Mouse (Mus musculus) liver, embryonic 16.5 days (tissue): ENCODE measurements around the gene Sf3a1. TPM values are rescaled to one million over a fixed set of nuclear protein-coding genes. Genes with fewer than 3 reads are reported as not detected.

Experiments
- ATAC-seq: fragments of 200-750 bp; cut with Nextera tagmentation; 2 replicates; pipeline ENCODE4 v1.8.0; 2017; ENCODE audit warnings: low read depth, mild to moderate bottlenecking, moderate number of reproducible peaks, moderate library complexity
- H3K27ac ChIP-seq: fragments of 300-500 bp; sonication (generic); 2 replicates; pipeline ENCODE4 v1.5.1; 2014; ENCODE audit warnings: mild to moderate bottlenecking, low read length
- H3K27me3 ChIP-seq: fragments of 300-500 bp; sonication (generic); 2 replicates; pipeline ENCODE4 v1.6.1; 2014; ENCODE audit warnings: low read depth, low read length, mixed read lengths; ENCODE audit not compliant: control insufficient read depth, insufficient read depth
- H3K36me3 ChIP-seq: fragments of 300-500 bp; sonication (generic); 2 replicates; pipeline ENCODE4 v1.6.1; 2014; ENCODE audit warnings: mild to moderate bottlenecking; ENCODE audit not compliant: control insufficient read depth, insufficient read depth
- H3K4me1 ChIP-seq: fragments of 300-500 bp; sonication (generic); 2 replicates; pipeline ENCODE4 v1.6.1; 2014; ENCODE audit warnings: low read depth, low read length, mixed read lengths; ENCODE audit not compliant: control insufficient read depth
- H3K4me2 ChIP-seq: fragments of 300-500 bp; sonication (generic); 2 replicates; pipeline ENCODE4 v1.6.1; 2014; ENCODE audit warnings: low read depth, low read length, mixed read lengths
- H3K4me3 ChIP-seq: fragments of 300-500 bp; sonication (generic); 2 replicates; pipeline ENCODE4 v1.5.1; 2014; ENCODE audit warnings: low read depth, mild to moderate bottlenecking, low read length
- H3K9ac ChIP-seq: fragments of 300-500 bp; sonication (generic); 2 replicates; pipeline ENCODE4 v1.6.1; 2014; ENCODE audit warnings: low read depth, low read length
- H3K9me3 ChIP-seq: fragments of 300-500 bp; sonication (generic); replicated peaks from 2 replicates; pipeline ENCODE4 v1.6.1; 2016; ENCODE audit warnings: low read length; ENCODE audit not compliant: control insufficient read depth
- WGBS: fragments of 180-500 bp; shearing (Covaris S2); extraction: QIAGEN DNeasy Blood & Tissue Kit; methylation state at CpG from one replicate; pipeline ENCODE4 v1.1.7; 2014; ENCODE audit not compliant: insufficient replicate concordance; 5-methylcytosine and 5-hydroxymethylcytosine counted together
- polyA plus RNA-seq: library from polyadenylated mRNA; unstranded; fragments of >200 nt; fragmentation: Nextera tagmentation; extraction: Ambion mirVana; gene quantifications from 2 replicates; pipeline ENCODE4 v1.2.1, GENCODE M21; 2015

Gene Sf3a1
- polyA plus RNA-seq, 1 experiment from 2014 or later, result 18.2 TPM

DNA sequence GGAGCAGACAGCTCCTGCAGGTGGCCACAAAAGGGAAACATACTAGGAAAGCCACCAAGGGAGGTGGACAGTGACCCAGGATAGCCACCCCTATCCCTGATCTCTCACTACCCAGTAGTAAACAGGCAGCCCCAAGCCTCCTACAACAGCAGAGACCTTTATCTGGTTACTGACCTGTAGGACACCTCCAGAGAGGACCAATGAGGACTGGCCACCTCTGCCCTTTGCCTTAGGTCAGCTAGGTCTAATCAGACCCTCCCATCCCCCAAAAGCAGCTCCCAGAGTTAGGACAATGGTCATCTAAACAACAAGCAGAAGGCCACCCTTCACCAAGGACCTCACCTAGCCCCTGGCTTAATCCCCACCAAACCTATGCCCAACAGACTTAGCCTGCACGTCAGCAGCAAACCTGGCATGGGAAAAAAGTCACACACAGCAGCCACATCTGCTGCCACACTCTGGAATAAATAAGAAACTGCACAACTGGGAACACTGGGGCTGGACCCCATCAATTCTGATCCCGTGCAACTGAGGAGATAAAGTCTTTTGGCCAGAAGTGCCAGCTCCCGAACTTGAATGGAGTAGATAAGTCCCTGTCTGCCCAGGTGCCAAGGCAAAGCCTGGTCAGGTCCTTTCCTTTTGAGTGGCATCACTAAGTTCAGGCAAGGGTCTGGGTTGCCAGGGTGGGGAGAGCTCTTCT, 42.6 kb upstream of the Sf3a1 start:
- H3K4me3 ChIP-seq, result peak overlapping the region; percentile 68
- peaks cover 33% of the 10 kb centered on the region for H3K4me1 ChIP-seq
- no peaks in the 10 kb centered on the region for H3K9me3 ChIP-seq
- ATAC-seq, result peak; percentile 68
- no peaks in the 10 kb centered on the region for H3K36me3 ChIP-seq
- peak overlapping the region; percentile 63 for H3K9ac ChIP-seq
- H3K27ac ChIP-seq, result peak overlapping the region; percentile 62
- peaks cover 35% of the 10 kb centered on the region for H3K27me3 ChIP-seq
- peak overlapping the region; percentile 77 for H3K4me2 ChIP-seq
- WGBS, result 11% methylated on average over 3 of the region's 3 CpGs

DNA sequence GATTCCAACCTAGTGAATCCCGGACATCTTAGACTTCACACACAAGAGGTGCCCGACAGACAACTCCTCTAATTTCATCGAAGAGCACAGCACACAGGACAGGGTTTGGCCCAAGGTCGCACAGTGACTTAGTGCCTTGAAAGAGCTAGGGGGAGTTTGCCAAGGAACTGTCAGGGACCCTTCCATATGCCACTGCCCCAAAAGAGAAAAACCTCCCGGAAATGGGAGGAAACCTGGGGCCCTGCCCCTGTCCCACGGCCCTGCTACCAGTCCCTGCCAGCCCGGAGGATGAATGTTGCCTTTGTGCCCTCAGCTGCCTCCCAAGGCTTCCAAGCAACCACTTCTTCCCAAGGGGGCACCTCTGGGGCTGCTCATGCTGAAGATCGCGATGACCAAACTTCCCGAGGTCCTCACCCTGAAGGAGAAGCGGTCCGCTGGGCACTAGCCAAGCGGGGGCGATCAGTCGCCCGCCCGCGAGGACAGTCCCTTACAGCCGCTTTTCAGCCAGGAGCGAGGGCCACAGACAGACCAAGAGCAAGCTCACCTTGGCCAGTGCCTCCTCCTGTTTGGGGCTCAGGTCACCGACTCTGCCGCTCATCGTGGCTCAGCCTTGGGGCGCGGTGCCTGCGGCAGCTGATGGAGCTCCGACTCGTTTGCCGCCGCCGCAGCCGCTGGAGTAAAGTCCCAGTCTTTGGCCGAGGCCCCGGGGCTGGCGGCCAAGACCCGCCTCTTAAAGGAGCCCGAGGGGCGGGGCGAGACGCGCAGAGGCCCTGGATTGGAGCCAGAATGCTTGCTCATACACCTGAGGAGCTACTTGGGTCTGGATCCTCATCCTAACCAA, 41.8 kb upstream of the Sf3a1 start:
- Histone ChIP-seq H3K4me1 (peaks cover 34% of the 10 kb centered on the region), H3K36me3 (no peaks in the 10 kb centered on the region), H3K4me2 (peak overlapping the region; percentile 77), H3K27me3 (peaks cover 35% of the 10 kb centered on the region), H3K9me3 (no peaks in the 10 kb centered on the region), H3K9ac (peak overlapping the region; percentile 63), H3K4me3 (peak overlapping the region; percentile 68), H3K27ac (peak overlapping the region; percentile 62)
- 2% methylated on average over 41 of the region's 41 CpGs for WGBS
- peak; percentile 62 for ATAC-seq

DNA sequence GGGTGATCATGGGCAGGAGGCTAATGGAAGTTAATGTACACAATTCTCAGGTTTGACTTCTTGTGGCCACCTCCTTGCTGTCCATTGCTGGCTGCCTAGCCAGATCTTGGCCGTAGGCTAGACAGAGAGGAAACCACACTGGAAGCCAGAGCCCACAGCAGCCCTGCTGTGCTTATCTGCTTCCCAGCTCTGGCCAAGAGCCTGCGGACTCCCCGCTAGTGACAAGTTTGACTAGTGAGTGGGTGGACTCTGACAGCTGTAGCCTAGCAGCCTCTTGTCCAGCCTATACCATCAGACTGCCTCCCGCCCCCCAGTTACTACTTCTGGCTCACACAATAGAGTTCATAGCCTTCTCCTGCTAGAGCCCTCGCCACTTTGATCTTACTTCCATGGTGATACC, 40.5 kb upstream of the Sf3a1 start:
- Histone ChIP-seq H3K9me3 (no peaks in the 10 kb centered on the region), H3K9ac (no peak overlapping the region), H3K4me1 (peaks cover 36% of the 10 kb centered on the region), H3K4me2 (no peak overlapping the region), H3K27me3 (peaks cover 35% of the 10 kb centered on the region), H3K4me3 (no peak overlapping the region), H3K36me3 (no peaks in the 10 kb centered on the region), H3K27ac (no peak overlapping the region)
- WGBS, result 16% methylated on average over 5 of the region's 5 CpGs
- ATAC-seq, result 0 out of 2 replicates have a peak, but pooled peaks have one; percentile 7

DNA sequence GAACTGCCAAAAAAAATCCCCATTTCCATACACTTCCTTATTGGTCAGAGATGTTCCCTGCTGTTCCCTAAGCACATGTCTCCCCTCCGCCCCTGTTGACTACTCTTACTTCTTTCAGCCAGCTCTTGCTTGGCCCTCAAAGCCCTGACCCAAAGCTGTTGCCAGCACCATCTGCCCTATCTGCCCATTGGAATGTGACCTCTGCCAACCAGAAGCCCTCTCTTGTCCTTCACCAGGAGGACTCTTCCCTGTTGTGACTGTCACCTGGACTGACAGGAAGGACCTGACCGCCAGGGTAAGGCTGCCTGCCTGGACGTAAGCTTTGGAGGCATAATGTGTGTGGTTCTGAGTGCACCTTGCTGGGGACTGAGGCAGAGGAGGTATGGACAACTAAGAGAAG, 38.5 kb upstream of the Sf3a1 start:
- Histone ChIP-seq H3K4me2 (no peak overlapping the region), H3K27ac (no peak overlapping the region), H3K27me3 (peaks cover 35% of the 10 kb centered on the region), H3K4me1 (peaks cover 29% of the 10 kb centered on the region), H3K4me3 (no peak overlapping the region), H3K36me3 (no peaks in the 10 kb centered on the region), H3K9ac (no peak overlapping the region), H3K9me3 (no peaks in the 10 kb centered on the region)
- 64% methylated on average over 3 of the region's 3 CpGs for WGBS
- no peak for ATAC-seq

DNA sequence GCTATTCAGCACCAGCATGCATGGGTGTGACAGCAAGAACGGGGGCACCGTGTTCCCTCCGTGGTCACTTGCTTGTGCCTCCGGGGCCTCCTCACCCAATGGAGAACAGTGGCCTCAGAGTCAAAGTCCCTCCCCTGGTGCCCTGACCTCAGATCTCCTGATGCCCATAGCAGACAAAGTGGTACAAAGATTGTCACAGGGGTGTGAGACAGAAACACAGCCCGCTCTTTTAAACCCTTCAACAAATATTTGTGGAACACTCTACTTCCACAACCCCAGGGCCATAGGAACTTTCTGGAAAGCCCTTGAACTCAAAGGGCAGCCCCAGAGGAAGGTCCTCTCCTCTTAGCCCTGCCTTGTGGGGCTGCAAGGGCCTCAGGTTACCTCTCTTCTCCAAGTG, 37.9 kb upstream of the Sf3a1 start:
- Histone ChIP-seq H3K36me3 (no peaks in the 10 kb centered on the region), H3K4me2 (no peak overlapping the region), H3K4me1 (peaks cover 23% of the 10 kb centered on the region), H3K27me3 (peaks cover 35% of the 10 kb centered on the region), H3K9me3 (no peaks in the 10 kb centered on the region), H3K27ac (no peak overlapping the region), H3K9ac (no peak overlapping the region), H3K4me3 (no peak overlapping the region)
- WGBS, result 43% methylated on average over 5 of the region's 5 CpGs
- no peak for ATAC-seq

DNA sequence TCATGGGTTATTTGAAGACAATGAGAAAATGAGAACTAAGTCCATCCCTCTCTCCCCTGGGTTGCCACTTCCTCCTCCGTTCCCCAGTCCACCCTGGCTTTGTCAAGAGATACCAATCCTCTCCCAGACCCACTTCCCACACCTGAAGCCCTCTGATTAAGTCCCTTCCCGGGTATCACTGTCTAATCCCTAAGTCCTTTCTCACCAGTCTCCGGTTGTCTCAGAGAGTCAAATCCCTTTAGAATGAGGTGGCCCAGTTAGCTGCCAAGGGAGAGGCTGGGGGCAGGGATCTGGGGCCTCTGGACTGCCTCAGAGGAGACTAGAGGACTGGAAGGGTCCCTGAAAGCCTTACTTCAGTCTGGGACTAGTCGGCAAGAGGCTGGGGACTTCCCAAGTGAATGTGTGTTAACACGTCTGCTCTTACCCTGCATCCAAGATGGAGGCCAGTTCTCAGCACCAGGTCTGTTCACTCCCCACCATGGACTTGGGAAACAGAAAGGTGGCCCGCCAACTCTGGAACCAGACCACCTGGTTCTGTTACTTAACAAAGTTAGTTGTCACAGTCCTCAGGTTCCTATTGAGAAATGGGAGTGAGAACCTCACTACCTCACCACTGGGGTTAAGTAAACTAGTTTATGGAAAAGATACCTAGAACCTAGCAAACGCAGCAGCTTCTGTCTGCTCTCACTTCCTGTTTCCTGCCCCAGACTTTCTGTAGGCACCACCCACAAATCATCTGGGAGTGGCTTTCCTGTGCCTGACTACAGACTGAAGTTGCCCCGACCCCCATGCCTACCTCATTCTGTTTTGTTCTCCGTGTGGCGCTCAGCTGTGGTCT, 37.2 kb upstream of the Sf3a1 start, which contains the start of gene Sec14l2:
TSS of gene Sec14l2 (minus strand) at position 674 of the 838 bp plus-strand sequence.
- Histone ChIP-seq H3K9ac (no peak within 1 kb of the TSS), H3K4me3 (no peak within 1 kb of the TSS), H3K4me2 (no peak within 1 kb of the TSS), H3K9me3 (no peaks in the 10 kb centered on the region), H3K27ac (no peak within 1 kb of the TSS), H3K36me3 (no peaks in the 10 kb centered on the region), H3K4me1 (peaks cover 16% of the 10 kb centered on the region), H3K27me3 (peaks cover 28% of the 10 kb centered on the region)
- ATAC-seq, result no peak
- 41% methylated on average over 10 of the region's 10 CpGs for WGBS

DNA sequence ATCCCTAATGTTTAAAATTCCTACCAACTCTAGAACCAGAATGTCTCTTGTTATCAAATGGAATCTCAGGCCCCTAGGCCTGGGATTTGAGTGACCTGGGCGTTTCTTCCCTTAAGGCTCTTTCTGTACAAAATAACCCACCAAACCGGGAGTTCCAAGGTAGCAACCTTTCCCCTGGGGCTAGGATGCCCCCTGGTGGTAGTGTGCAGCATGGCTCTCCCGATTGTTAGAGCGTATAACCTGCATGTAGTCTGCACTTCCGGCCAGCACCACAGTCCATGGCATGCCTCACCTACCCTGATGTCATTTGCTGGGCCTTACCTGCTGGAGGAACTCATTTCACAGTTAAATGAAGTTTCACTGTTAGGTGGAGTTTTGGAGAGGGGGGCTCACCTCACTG, 36.2 kb upstream of the Sf3a1 start:
- no peak overlapping the region for H3K27ac ChIP-seq
- WGBS, result 49% methylated on average over 5 of the region's 5 CpGs
- H3K4me1 ChIP-seq, result peaks cover 8% of the 10 kb centered on the region
- no peak overlapping the region for H3K4me2 ChIP-seq
- H3K9ac ChIP-seq, result no peak overlapping the region
- no peak overlapping the region for H3K4me3 ChIP-seq
- no peaks in the 10 kb centered on the region for H3K36me3 ChIP-seq
- ATAC-seq, result no peak
- H3K27me3 ChIP-seq, result peaks cover 18% of the 10 kb centered on the region
- H3K9me3 ChIP-seq, result no peaks in the 10 kb centered on the region

DNA sequence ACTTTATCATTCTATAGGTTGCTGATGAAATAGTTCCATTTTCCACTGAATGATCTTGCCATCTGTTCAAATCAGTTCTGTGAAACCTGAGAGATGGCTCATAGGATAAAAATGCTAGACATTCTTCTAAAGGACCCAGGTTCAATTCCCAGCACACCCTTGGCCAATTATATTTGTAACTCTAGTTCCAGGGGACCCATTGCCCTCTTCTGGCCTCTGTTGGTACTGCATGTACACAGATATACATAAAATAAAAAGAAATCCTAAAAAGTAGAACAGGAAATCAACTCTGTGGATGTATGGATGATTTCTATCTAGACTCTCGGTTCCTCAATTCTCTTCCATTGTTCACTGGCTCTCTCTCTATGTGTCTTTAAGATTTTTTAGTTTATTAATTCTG, 33.1 kb upstream of the Sf3a1 start:
- H3K27me3 ChIP-seq, result no peaks in the 10 kb centered on the region
- H3K4me2 ChIP-seq, result no peak overlapping the region
- no peak overlapping the region for H3K9ac ChIP-seq
- H3K9me3 ChIP-seq, result no peaks in the 10 kb centered on the region
- no peak overlapping the region for H3K27ac ChIP-seq
- ATAC-seq, result no peak
- no peak overlapping the region for H3K4me3 ChIP-seq
- 80% methylated on average over 1 of the region's 1 CpGs for WGBS
- no peaks in the 10 kb centered on the region for H3K36me3 ChIP-seq
- peaks cover 5% of the 10 kb centered on the region for H3K4me1 ChIP-seq
